ENCODE assay signal across 18 mouse cellular contexts in the genomic region with DNA sequence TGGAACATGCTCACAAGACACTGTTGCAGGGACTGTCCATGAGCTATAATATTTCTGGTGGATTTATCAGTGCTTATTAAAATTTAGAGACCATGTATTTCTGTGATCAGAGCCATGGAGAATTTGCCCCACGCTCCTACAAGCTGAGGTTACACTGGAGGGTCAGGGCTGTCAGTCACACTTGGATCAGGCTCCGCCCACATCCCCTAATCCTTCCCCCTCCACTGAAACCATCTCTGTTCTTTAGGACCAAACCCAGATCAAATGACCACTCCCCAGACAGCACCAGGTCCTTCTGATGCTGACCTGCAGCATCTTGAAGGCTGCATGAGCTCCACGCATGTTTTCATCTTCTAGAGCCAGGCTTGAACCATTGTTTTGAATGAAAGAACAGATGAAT.
A peak's percentile ranks its signal among the peaks of the same experiment; 100 is the strongest.
DNase-seq lines count a peak whose midpoint lies in the region; ATAC-seq and TF ChIP-seq lines count a peak whose summit lies in the region.
"Had no signal": no experiment of that assay in that cellular context is flagged by ENCODE, and none has a peak within 500 bp of the region (broad histone marks: within the 10 kb centered on the region; RNA-seq: fewer than 3 reads in every experiment).

No protein-coding gene starts in this region.

- H3K27me3 ChIP-seq in kidney, embryonic 14.5 days (ENCODE audit: control insufficient read depth, insufficient read depth, low read length) = no peaks in the 10 kb centered on the region
- H3K27me3 ChIP-seq in limb, embryonic 12.5 days = no peaks in the 10 kb centered on the region
- H3K27me3 ChIP-seq in limb, embryonic 10.5 days (ENCODE audit: low read depth, poor library complexity, severe bottlenecking) = no peaks in the 10 kb centered on the region
- H3K27me3 ChIP-seq: hindbrain, embryonic 15.5 days; neural tube, embryonic 13.5 days; stomach, embryonic 15.5 days had no signal

- no peak for ATAC-seq in kidney, embryonic 14.5 days (ENCODE audit: low FRiP score, low TSS enrichment)
- no peak for ATAC-seq in limb, embryonic 12.5 days (ENCODE audit: insufficient number of reproducible peaks, insufficient read depth, low FRiP score, low TSS enrichment, low read depth)
- ATAC-seq: intestine, postnatal 0 days had no signal

- no peaks in the 10 kb centered on the region for H3K36me3 ChIP-seq in kidney, embryonic 14.5 days (ENCODE audit: control insufficient read depth, insufficient read depth, low read length)
- H3K36me3 ChIP-seq in limb, embryonic 12.5 days = no peaks in the 10 kb centered on the region
- H3K36me3 ChIP-seq in limb, embryonic 10.5 days = no peaks in the 10 kb centered on the region
- H3K36me3 ChIP-seq: hindbrain, embryonic 15.5 days; neural tube, embryonic 13.5 days; stomach, embryonic 15.5 days had no signal

- WGBS in kidney, embryonic 14.5 days = 54% methylated on average over 3 of the region's 3 CpGs
- 57% methylated on average over 3 of the region's 3 CpGs for WGBS in limb, embryonic 12.5 days
- 57% methylated on average over 3 of the region's 3 CpGs for WGBS in limb, embryonic 10.5 days

- peak overlapping the region; percentile 87; the same call in 1 of the 2 replicates for H3K27ac ChIP-seq in kidney, embryonic 14.5 days (ENCODE audit: low read depth, low read length)
- H3K27ac ChIP-seq in limb, embryonic 12.5 days = no peak overlapping the region
- H3K27ac ChIP-seq in limb, embryonic 10.5 days = no peak overlapping the region
- peak overlapping the region; percentile 0; the same call in 1 of the 2 replicates for H3K27ac ChIP-seq in cortical plate, adult 2 months (ENCODE audit: insufficient read depth, low read length)
- H3K27ac ChIP-seq: macrophage; stomach, embryonic 15.5 days had no signal

- peaks cover 34% of the 10 kb centered on the region for H3K4me1 ChIP-seq in kidney, embryonic 14.5 days (ENCODE audit: control insufficient read depth, insufficient read depth, low read length)
- peaks cover 63% of the 10 kb centered on the region for H3K4me1 ChIP-seq in limb, embryonic 12.5 days (replicated peaks)
- peaks cover 66% of the 10 kb centered on the region for H3K4me1 ChIP-seq in limb, embryonic 10.5 days
- peaks cover 17% of the 10 kb centered on the region for H3K4me1 ChIP-seq in cortical plate, adult 2 months (ENCODE audit: control insufficient read depth, insufficient read depth, low read length)

- peak; percentile 87 for DNase-seq in heart, adult 11 months
- no peak for DNase-seq in heart, adult 9 months (ENCODE audit: low spot score in 2 of 2)
- no peak for DNase-seq in kidney, postnatal 25 days
- DNase-seq in limb, embryonic 10.5 days (ENCODE audit: low spot score) = no peak
- no peak for DNase-seq in frontal cortex, postnatal 36 days (ENCODE audit: low spot score in 2 of 2)
- DNase-seq: cerebellum, adult 18-20 months; right cerebral cortex, postnatal 14 days; thymus, adult 2 months had no signal

- TF ChIP-seq CTCF in cortical plate, adult 2 months (IDR thresholded peaks at IDR 0.05; ENCODE audit: extremely low read depth, insufficient read depth, low read length) = no peak

- H3K4me3 ChIP-seq in kidney, embryonic 14.5 days (ENCODE audit: low read length) = no peak overlapping the region
- H3K4me3 ChIP-seq in limb, embryonic 12.5 days (replicated peaks) = no peak overlapping the region
- no peak overlapping the region for H3K4me3 ChIP-seq in limb, embryonic 10.5 days
- H3K4me3 ChIP-seq in cortical plate, adult 2 months (ENCODE audit: insufficient read depth, low read length) = no peak overlapping the region
- H3K4me3 ChIP-seq: hindbrain, embryonic 15.5 days; neural tube, embryonic 13.5 days; stomach, embryonic 15.5 days had no signal

- no peaks in the 10 kb centered on the region for H3K9me3 ChIP-seq in kidney, embryonic 14.5 days (ENCODE audit: control insufficient read depth, low read length)
- H3K9me3 ChIP-seq in limb, embryonic 12.5 days = no peaks in the 10 kb centered on the region
- no peaks in the 10 kb centered on the region for H3K9me3 ChIP-seq in limb, embryonic 10.5 days (replicated peaks)
- H3K9me3 ChIP-seq: hindbrain, embryonic 15.5 days; neural tube, embryonic 13.5 days; stomach, embryonic 15.5 days had no signal

- H3K4me2 ChIP-seq in kidney, embryonic 14.5 days (replicated peaks; ENCODE audit: low read depth, low read length) = no peak overlapping the region
- 0 out of 2 replicates have a peak overlapping the region, but pooled peaks have one; percentile 15 for H3K4me2 ChIP-seq in limb, embryonic 12.5 days
- H3K4me2 ChIP-seq: hindbrain, embryonic 15.5 days; liver, embryonic 11.5 days; midbrain, embryonic 11.5 days; stomach, embryonic 15.5 days had no signal

- H3K9ac ChIP-seq in kidney, embryonic 14.5 days (ENCODE audit: low read depth, low read length) = no peak overlapping the region
- H3K9ac ChIP-seq in limb, embryonic 12.5 days (replicated peaks) = no peak overlapping the region
- H3K9ac ChIP-seq: hindbrain, embryonic 15.5 days; neural tube, embryonic 13.5 days; stomach, embryonic 15.5 days had no signal

- no peak for TF ChIP-seq POLR2A in cortical plate, adult 2 months (IDR thresholded peaks at IDR 0.05; ENCODE audit: extremely low read depth, insufficient read depth, low read length)

Comparison
In these comparisons a context has a peak if more than half of its experiments do, and no peak if none do; other contexts are left out.
1. H3K27ac ChIP-seq: peak in kidney, embryonic 14.5 days (single experiment) and cortical plate, adult 2 months (single experiment); none in limb, embryonic 12.5 days (single experiment) and limb, embryonic 10.5 days (single experiment).